Mouse (Mus musculus): ENCODE results near the gene Apoa4. TPM values are rescaled to one million over a fixed set of nuclear protein-coding genes. Genes with fewer than 3 reads are reported as not detected.

The Apoa4 gene
- total and polyA plus RNA-seq, 3 experiments, result not detected

- TF ChIP-seq HCFC1 (IDR thresholded peaks at IDR 0.05; ENCODE audit: low read depth, low read length) (no peak), MAZ (IDR thresholded peaks at IDR 0.05; ENCODE audit: low read depth, low read length) (no peak), ZC3H11A (IDR thresholded peaks at IDR 0.05; ENCODE audit: low read depth, low read length) (no peak), ZMIZ1 (IDR thresholded peaks at IDR 0.05; ENCODE audit: low read depth, low read length) (no peak), GABPA (IDR thresholded peaks at IDR 0.05; ENCODE audit: insufficient replicate concordance, low read depth, low read length) (no peak), E2F4 (IDR thresholded peaks at IDR 0.05; ENCODE audit: insufficient replicate concordance, low read depth, low read length) (no peak), NELFE (IDR thresholded peaks at IDR 0.05; ENCODE audit: low read depth, low read length) (no peak), JUND (conservative IDR thresholded peaks at IDR 0.05; ENCODE audit: low read depth, low read length) (no peak), MYC (IDR thresholded peaks at IDR 0.05; ENCODE audit: low read depth, low read length) (no peak), ELF1 (IDR thresholded peaks at IDR 0.05; ENCODE audit: low read depth, low read length) (no peak), MEF2A (IDR thresholded peaks at IDR 0.05; ENCODE audit: borderline replicate concordance, low read depth, low read length) (no peak)
- dilution Hi-C loops (cut with MboI; ENCODE audit: extremely low pct_ligation_motif_present, extremely low pct_unique_long_range_greater_than_20kb, low sequenced_read_pairs), result no loop called here
- no peak overlapping the region for H3K9ac ChIP-seq (ENCODE audit: insufficient read depth, low read depth)
- no peaks in the 10 kb centered on the region for H3K27me3 ChIP-seq (replicated peaks)
- no peaks in the 10 kb centered on the region for H3K9me3 ChIP-seq (replicated peaks; ENCODE audit: low read length)
- peaks cover 0 to 3% of the 10 kb centered on the region in 2 experiments; a peak in 1 of 4 replicates for H3K4me1 ChIP-seq (ENCODE audit: control insufficient read depth in 1 of 2, insufficient read depth in 2 of 2)
- no peak overlapping the region for H3K4me3 ChIP-seq (replicated peaks in 1 of 3; ENCODE audit: low read depth in 2 of 3, low read length in 2 of 3, poor library complexity in 1 of 3)
- peaks cover 72 to 97% of the 10 kb centered on the region in 2 experiments for H3K36me3 ChIP-seq (replicated peaks in 1 of 2; ENCODE audit: control insufficient read depth in 1 of 2, insufficient read depth in 1 of 2, low read length in 1 of 2)
- H3K4me2 ChIP-seq (ENCODE audit: insufficient read depth, low read depth, poor library complexity, severe bottlenecking), result no peak overlapping the region
- in situ Hi-C loops (cut with MboI; ENCODE audit: low pct_ligation_motif_present, low pct_unique_long_range_greater_than_20kb, low sequenced_read_pairs), result loop anchor here (5.0 kb wide), 1 partner anchor 207 kb away; no protein-coding TSS in a partner anchor
- no peak overlapping the region for H3K27ac ChIP-seq (ENCODE audit: insufficient read depth, low read depth)
- no peak for DNase-seq (ENCODE audit: extremely low read depth)
- no peaks in the 10 kb centered on the region for H3K79me2 ChIP-seq (replicated peaks; ENCODE audit: control insufficient read depth, extremely low read depth, insufficient read depth, poor library complexity, severe bottlenecking)
Observed at GRCm38 (mm10) chr9:46199609-46200008, 40.9 kb upstream of the Apoa4 start.

GRCm38 (mm10) chr9:46206834-46207500 lies 33.5 kb upstream of the Apoa4 start:
- Histone ChIP-seq H3K9me3 (replicated peaks; ENCODE audit: low read length) (no peaks in the 10 kb centered on the region), H3K36me3 (replicated peaks in 1 of 2; ENCODE audit: control insufficient read depth in 1 of 2, insufficient read depth in 1 of 2, low read length in 1 of 2) (peaks cover 77 to 97% of the 10 kb centered on the region in 2 experiments), H3K27ac (ENCODE audit: insufficient read depth, low read depth) (no peak overlapping the region), H3K4me3 (replicated peaks in 1 of 3; ENCODE audit: low read depth in 2 of 3, low read length in 2 of 3, poor library complexity in 1 of 3) (no peak overlapping the region), H3K4me2 (ENCODE audit: insufficient read depth, low read depth, poor library complexity, severe bottlenecking) (no peak overlapping the region), H3K27me3 (replicated peaks) (no peaks in the 10 kb centered on the region), H3K4me1 (ENCODE audit: control insufficient read depth in 1 of 2, insufficient read depth in 2 of 2) (no peaks in the 10 kb centered on the region), H3K79me2 (replicated peaks; ENCODE audit: control insufficient read depth, extremely low read depth, insufficient read depth, poor library complexity, severe bottlenecking) (no peaks in the 10 kb centered on the region), H3K9ac (ENCODE audit: insufficient read depth, low read depth) (no peak overlapping the region)
- DNase-seq (ENCODE audit: extremely low read depth), result no peak
- in situ Hi-C loops (cut with MboI; ENCODE audit: low pct_ligation_motif_present, low pct_unique_long_range_greater_than_20kb, low sequenced_read_pairs), result no loop called here
- dilution Hi-C loops (cut with MboI; ENCODE audit: extremely low pct_ligation_motif_present, extremely low pct_unique_long_range_greater_than_20kb, low sequenced_read_pairs), result no loop called here
- no peak for TF ChIP-seq TBP (conservative IDR thresholded peaks at IDR 0.05; ENCODE audit: low read depth, low read length)
- no peak for TF ChIP-seq CHD2 (IDR thresholded peaks at IDR 0.05; ENCODE audit: low read length)
- no peak for TF ChIP-seq UBTF (IDR thresholded peaks at IDR 0.05; ENCODE audit: low read depth, low read length)
- no peak for TF ChIP-seq SIN3A (IDR thresholded peaks at IDR 0.05; ENCODE audit: low read length)
- TF ChIP-seq PAX5 (IDR thresholded peaks at IDR 0.05; ENCODE audit: low read length), result no peak
- TF ChIP-seq NELFE (IDR thresholded peaks at IDR 0.05; ENCODE audit: low read depth, low read length), result no peak
- no peak for TF ChIP-seq MYC (IDR thresholded peaks at IDR 0.05; ENCODE audit: low read depth, low read length)
- TF ChIP-seq MAZ (IDR thresholded peaks at IDR 0.05; ENCODE audit: low read depth, low read length), result no peak
- TF ChIP-seq USF1 (IDR thresholded peaks at IDR 0.05; ENCODE audit: low read depth, low read length), result no peak
- no peak for TF ChIP-seq CHD1 (IDR thresholded peaks at IDR 0.05; ENCODE audit: low read depth, low read length)
- TF ChIP-seq MEF2A (IDR thresholded peaks at IDR 0.05; ENCODE audit: borderline replicate concordance, low read depth, low read length), result no peak
- TF ChIP-seq KAT2A (IDR thresholded peaks at IDR 0.05; ENCODE audit: insufficient replicate concordance, low read length), result no peak
- TF ChIP-seq JUND (conservative IDR thresholded peaks at IDR 0.05; ENCODE audit: low read depth, low read length), result no peak
- TF ChIP-seq MAX (IDR thresholded peaks at IDR 0.05; ENCODE audit: low read length), result no peak
- TF ChIP-seq HCFC1 (IDR thresholded peaks at IDR 0.05; ENCODE audit: low read depth, low read length), result no peak
- TF ChIP-seq CTCF (conservative IDR thresholded peaks at IDR 0.05 in 1 of 2, IDR thresholded peaks at IDR 0.05 in 1 of 2; ENCODE audit: low read depth in 2 of 2, low read length in 2 of 2), result no peak
- no peak for TF ChIP-seq GABPA (IDR thresholded peaks at IDR 0.05; ENCODE audit: insufficient replicate concordance, low read depth, low read length)
- no peak for TF ChIP-seq USF2 (conservative IDR thresholded peaks at IDR 0.05; ENCODE audit: low read depth, low read length)

Measured in CH12.LX (cell line).